Mouse (Mus musculus) testis, adult 2 months (tissue): ENCODE data around the gene Hist1h4b.

ENCODE experiments used
- CTCF ChIP-seq: fragments of 200-500 bp; IDR thresholded peaks from 2 replicates; pipeline ENCODE4 v1.5.1; 2012; ENCODE audit warnings: low read depth, mild to moderate bottlenecking, inconsistent platforms, low read length, moderate library complexity; ENCODE audit not compliant: control insufficient read depth, insufficient read depth, insufficient replicate concordance
- POLR2A ChIP-seq: fragments of 200-500 bp; IDR thresholded peaks from 2 replicates; pipeline ENCODE4 v1.6.1; 2012; ENCODE audit warnings: low read depth, mild to moderate bottlenecking, inconsistent platforms, low read length, moderate library complexity; ENCODE audit not compliant: control insufficient read depth

- no peak for TF ChIP-seq CTCF
- TF ChIP-seq POLR2A, result no peak
Measured at GRCm38 (mm10) chr13:23806422-23807052, 49.7 kb downstream of the Hist1h4b start, which contains the start of gene Slc17a2.
